Mouse (Mus musculus): ENCODE measurements at regions not wholly inside any gene's neighbourhood (a gene's known extent, or its start where the extent isn't known, plus 50 kb on each side); places are given as distances from the start of the nearest gene placed in this dataset.

GRCm38 (mm10) chr10:67748121-67748520, 164.3 kb downstream of the Zfp365 start:
- no peak for TF ChIP-seq CTCF (IDR thresholded peaks at IDR 0.05; ENCODE audit: low read depth)
- TF ChIP-seq EP300 (IDR thresholded peaks at IDR 0.05; ENCODE audit: low read depth), result no peak
